Mouse (Mus musculus): ENCODE data around the gene Nxnl2. TPM values are rescaled to one million over a fixed set of nuclear protein-coding genes. Genes with fewer than 3 reads are reported as not detected.
"Not testable (repeated sequence)": the region's sequence is repeated elsewhere in the genome, so short reads cannot be mapped to it uniquely, and the experiment has no call there.

The Nxnl2 gene
- polyA plus RNA-seq, 3 experiments from 2014 or later = 0.69 TPM; not detected in 2

GRCm38 (mm10) chr13:51179362-51179761 is 8.5 kb downstream of the Nxnl2 start:
- ATAC-seq = no peak

DNA sequence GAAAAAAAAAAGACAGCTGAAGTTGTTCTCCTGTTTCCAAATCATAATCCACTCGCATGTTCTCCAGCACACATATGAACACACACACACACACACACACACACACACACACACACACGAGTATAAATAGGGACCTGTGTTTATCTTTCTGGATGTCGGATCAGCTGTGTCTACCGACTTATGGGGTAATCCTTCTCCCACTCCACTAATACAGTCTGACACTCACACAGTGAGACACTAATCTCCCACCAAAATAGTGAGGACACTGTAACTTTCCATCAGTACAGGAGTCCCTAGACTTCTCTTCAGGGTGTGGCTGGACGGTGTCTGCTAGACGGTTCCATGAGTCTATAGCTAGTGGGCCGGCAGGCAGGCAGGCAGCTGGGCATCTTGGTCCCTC is 11.4 kb downstream of the Nxnl2 start:
- no peak for ATAC-seq

DNA sequence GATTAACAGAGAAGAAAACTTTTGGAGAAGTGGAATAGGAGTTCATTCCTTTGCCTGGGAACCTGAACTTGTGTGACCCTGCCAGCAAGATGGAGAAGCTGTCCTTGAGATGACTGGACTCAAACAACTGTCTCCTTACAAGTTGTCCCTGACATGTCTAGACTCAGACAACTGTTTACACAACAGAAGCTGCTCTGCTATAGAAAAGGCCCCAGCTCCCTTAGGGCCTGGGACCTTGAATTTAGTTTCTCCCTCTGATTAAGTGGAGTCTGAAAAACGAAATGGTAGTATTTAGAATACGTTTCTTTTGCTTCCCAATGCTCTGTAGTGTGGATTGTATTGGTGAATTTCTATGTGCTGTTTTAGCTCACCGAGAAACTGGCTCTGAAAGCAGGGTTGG is 14.1 kb downstream of the Nxnl2 start:
- ATAC-seq = no peak

DNA sequence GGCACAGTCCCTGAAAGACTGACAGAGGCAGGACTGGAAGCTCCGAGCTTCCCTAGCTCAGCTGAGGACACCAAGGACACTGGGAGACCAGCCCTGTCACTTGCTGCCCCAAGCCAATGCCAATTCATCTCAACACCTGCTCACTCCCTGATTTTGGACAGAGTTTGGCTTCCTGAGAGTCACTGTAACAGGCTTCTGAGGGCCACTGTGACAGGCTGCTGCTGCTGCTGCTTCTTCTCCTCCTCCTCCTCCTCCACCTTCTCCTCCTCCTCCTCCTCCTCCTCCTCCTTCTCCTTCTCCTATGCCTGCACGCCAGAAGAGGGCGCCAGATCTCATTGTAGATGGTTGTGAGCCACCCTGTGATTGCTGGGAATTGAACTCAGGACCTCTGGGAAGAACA is 19.5 kb downstream of the Nxnl2 start:
- ATAC-seq = no peak

DNA sequence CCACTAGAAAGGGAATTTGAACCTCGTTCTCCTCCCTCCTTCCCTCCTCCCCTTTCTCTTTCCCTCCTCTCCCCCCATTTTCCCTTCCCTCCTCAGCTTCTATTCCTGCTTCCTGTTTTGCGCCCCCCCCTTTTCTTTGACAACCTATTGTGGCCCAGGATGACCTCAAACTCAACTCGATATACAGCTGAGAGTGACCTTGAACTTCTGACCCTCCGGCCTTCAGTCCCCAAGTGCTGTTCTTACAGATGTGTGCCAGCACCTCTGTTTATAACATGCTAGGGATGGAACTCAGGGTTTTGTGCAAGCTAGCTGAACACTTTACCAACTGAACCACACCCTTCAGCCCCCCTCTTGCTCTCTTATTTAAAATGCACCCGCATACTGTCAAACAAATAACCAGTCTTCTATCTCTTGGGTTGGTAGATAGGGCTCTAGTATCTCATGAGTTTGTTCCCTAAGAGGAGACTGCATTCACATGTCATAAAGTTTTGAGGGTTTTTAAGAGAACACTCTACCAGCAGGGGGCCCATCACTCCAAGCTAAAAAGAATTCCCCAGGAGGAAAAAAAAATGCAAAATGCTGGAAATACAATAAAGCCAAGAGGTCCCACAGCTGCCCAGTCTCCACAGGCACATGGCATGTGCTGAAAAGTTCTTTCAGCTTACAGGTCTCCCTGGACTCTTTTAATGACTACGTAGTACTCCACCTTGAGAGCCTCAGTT is 20.8 kb downstream of the Nxnl2 start:
- no peak for ATAC-seq

DNA sequence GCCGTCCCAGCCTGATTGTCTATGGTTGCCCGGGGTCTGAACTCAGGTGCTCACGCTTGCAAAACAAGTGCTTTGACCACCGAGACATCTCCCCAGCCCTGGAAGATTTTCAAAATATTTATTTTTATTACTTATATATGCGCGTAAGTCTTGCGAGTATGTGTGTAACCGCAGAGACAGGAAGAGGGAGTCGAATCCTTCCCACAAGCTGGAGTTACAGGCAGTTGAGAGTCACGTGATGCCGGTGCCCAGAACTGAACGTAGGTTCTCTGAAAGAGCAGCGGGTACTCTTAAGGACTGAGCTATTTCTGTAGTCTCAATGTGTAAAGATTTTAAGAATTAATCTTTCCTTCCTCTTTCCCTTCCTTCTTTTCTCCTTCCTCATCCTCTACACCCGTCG is 23.1 kb downstream of the Nxnl2 start:
- ATAC-seq = no peak

GRCm38 (mm10) chr13:51197699-51198098 is 26.9 kb downstream of the Nxnl2 start:
- no peak for ATAC-seq

DNA sequence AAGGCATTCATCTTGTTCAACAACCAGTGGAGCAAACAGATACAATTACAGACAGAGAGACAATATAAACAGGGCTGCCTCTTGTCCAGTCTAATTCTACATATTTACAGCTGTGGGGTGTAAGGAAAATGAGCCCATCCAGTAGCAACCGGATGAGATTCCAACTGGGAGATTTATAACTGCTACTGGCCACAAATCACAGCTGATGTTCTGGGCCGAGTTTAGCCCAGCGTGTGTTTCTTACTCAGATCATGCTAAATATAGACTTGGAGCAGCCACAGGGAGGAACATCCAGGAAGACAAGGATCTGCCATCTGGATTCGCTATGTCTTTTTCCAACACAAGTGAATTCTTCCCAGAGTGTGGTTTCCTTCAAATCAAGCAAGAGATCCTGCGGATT is 27.4 kb downstream of the Nxnl2 start:
- ATAC-seq = no peak

DNA sequence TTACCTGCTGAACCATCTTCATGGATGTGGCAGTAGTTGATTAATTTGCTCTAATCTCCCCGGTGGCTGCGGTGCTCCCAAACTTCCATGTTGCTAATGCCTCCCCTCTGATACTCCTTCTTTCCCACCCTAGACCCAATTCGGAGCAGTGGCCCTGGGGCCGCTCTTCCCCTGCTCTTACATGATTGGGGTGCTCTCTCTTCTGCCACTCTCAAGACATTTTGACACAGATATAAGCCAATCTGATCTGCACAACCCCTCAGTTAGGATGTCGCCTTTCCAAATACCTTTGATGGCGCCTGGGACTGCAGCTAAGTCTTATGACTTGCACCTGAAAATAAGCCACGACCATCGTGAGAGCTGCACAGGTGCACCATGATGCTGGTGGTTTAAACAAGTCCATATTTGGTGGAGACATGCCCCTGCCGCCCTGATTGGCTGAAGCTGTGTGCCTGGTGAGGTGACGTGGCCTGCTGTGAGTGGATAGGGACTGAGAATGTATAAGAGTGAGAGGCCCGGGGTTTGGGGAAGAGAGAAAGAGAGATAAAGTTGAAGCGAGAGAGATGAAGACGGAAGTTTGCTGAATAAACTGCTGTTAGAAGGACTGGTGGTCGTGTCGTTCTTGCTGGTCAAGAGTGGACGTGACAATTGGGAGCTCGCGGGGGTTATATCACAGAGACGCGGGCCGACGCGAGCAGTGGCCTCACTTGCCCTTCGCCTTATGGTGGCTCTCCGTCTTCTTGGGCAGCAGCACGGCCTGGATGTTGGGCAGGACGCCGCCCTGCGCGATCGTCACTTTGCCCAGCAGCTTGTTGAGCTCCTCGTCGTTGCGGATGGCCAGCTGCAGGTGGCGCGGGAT is 31.4 kb downstream of the Nxnl2 start:
- ATAC-seq = not testable (repeated sequence)

GRCm38 (mm10) chr13:51202844-51203173 is 32.0 kb downstream of the Nxnl2 start:
- not testable (repeated sequence) for ATAC-seq

DNA sequence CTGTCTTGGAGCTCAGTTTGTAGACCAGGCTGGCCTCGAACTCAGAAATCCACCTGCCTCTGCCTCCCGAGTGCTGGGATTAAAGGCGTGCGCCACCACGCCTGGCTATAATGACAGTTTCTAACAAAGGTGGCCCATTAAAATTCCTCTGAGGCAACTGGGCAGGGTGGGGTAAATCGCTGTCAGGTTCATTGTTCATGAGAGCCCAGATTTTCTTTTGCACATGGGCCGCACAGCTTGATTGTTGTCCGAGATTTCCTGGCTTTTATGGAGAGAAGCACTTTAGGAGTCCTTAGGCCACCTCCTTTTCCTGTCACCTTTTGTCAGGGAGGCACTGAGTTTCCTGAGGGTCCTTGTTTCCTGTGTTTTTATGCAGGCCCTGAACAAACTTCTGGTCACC is 32.6 kb downstream of the Nxnl2 start:
- ATAC-seq = no peak

DNA sequence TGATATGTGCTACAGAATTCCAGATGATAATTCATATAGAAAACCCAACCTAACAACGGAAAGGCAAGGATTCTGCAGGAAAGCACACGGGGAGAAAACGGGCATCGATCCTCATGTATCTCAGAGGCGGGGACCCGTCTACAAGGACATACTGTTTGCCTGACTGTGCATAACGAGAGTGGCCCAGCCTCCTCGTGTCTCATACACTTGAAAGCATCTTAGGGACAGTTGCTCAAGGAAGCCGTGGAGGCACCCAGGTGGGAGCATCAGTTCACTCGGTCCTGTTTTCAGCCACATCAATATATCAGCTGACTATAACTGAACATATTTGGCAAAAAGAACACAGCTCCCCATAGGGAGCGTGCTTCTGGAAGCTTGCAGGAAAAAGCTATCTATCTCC is 33.3 kb downstream of the Nxnl2 start:
- not testable (repeated sequence) for ATAC-seq

- no peak for ATAC-seq
Observed at GRCm38 (mm10) chr13:51207965-51208364, 37.1 kb downstream of the Nxnl2 start.

GRCm38 (mm10) chr13:51208378-51209100 is 37.7 kb downstream of the Nxnl2 start:
- no peak for ATAC-seq

- ATAC-seq = no peak
Observed at GRCm38 (mm10) chr13:51210639-51211038, 39.8 kb downstream of the Nxnl2 start.

- ATAC-seq = no peak
Observed at GRCm38 (mm10) chr13:51214746-51215145, 43.9 kb downstream of the Nxnl2 start.

GRCm38 (mm10) chr13:51220897-51221296 is 50.1 kb downstream of the Nxnl2 start:
- ATAC-seq = no peak

DNA sequence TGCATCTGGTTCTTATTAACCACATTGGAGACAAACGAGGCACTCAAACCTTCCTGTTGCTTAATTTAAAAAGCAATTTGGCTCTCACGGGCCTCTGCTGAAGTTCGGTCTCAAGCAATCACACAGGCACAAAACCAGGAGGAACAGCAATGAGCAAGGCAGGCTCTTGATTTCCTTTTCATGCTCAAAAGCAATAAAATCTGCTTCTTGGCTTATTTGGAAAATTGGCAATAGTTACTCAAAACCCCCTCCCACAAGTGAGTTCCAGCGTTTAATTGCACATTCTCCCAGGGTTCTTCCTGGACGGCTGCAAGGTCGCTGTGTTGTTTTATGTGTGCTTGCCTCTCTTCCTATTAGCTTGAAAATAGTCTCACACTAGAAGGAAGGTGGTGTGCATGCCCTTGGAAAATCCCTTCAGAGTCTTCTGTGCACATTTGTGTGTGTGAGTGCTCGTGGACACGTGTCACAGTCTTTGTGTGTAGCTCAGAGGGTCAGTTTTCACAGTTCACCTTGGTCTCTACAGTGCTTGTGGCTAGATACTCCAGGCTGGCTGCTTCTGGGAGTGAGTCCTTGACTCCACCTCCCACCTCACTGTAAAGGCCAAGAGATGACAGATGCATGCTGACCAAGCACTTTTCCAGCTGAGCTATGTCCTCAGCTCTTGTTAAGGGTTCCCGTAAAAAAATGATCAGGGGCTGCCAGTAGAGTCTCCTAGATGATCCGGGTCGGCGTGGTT is 50.8 kb downstream of the Nxnl2 start:
- ATAC-seq = no peak
